Mouse (Mus musculus): ENCODE data around the gene Wdr20.

Gene Wdr20

DNA sequence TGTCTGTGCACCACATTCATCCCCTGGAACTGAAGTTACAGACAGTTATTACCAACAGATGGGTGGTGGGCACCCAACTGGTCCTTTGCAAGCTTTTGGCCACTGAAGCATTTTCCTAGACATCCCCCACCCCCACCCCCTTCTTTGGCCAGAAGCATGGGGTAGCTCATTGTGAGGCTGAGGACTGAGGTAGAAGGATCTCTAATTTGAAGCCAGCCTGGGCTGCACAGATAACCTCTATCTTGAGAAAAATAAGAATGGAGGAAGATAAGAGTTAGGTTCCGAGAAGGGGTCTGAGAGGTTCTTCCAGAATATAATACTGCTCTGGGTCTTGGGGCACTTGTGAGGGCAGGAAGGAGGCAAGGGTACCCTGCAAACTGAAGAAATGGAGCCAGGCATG lies 44.5 kb downstream of the Wdr20 start:
- DNase-seq: no peak

DNA sequence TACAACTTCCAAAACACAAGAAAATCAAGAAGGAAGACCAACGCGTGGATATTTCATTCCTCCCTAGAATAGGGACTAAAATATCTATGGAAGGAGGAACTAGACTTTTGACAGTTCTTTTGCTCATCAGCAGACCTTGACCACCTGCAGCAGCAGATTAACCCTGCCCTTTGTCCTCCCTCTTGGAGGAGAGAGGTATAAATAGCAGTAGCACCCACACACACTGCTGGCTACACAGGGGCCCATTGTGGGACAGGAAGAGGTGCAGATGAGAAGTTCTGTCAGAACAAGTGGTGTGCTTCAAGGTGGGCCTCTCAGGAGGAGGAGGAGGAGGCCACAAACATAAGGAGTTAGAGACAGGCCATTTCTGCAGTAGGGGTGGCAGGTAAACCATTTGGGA lies 46.5 kb downstream of the Wdr20 start:
- DNase-seq: no peak

- DNase-seq: no peak
Measured at GRCm38 (mm10) chr12:110786243-110786642, 48.5 kb downstream of the Wdr20 start.

GRCm38 (mm10) chr12:110790580-110790979 lies 52.8 kb downstream of the Wdr20 start:
- no peak for DNase-seq

DNA sequence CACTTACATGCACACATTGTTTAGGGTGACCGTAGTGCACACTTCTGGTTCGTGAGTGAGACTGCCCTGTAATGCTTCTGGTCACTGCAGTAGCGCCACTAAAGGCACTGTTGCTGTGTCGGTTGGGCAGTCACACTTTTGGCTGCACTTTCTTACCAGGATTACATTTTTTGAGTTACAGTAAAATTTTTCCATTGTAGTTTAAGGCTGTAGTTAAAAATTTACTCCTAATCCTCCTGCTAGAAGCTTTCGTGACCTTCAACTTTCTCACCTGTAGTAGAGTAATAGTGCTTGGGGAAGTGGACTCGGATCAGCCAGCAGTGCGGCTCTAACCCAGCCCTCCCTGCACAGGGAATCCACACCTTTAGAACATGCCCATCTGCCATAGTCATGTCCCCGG lies 53.3 kb downstream of the Wdr20 start:
- DNase-seq: no peak

GRCm38 (mm10) chr12:110795035-110795434 lies 57.3 kb downstream of the Wdr20 start:
- no peak for DNase-seq

GRCm38 (mm10) chr12:110796748-110797147 lies 59.0 kb downstream of the Wdr20 start:
- no peak for DNase-seq

DNA sequence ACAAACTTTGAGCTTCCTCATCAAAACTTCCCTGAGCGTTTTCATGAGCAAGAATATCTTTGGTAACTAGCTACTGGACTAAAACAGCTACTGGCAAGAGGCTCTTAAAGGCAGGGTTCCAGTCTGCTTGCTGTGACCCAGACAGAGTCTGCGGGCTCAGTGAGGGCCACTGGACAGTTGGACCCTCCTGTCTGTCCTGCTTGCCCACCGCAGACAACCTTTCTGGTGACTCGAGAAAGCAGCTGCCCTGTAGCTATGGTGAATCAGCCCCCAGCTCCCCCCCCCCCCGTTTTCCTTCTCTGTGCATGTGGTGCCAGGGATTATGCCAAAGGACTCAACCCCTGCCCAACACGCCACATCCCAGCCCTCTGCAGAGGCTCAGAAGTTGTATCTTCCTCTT lies 59.5 kb downstream of the Wdr20 start:
- DNase-seq: no peak

DNA sequence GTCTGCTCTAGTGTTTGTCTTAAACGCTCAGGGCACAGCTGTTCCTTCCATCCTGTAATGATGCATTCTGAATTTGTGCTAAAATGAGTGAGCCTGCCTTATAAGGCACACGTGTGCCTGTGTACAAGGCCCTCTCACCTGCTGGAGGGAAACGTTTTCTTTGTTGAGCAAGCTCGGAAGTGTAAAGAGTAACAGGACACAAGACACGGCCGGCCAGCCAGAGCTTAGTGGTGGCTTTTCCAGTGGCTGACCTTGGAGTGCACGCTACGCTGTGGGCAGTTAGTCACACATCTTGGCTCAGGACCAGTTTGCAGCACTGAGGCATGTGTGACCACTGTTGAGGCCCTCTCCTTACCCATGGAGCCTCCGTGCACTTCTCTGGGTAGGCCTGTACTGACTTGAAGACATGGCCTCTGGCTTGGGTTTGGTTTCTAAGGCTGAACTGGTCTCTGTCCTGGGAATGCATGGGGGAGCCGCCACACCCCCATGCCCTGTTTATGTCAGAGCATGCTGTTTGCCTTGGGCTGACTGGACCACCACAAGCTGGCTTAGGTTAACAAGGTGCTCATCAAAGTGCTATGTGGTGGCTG lies 60.2 kb downstream of the Wdr20 start:
- no peak for DNase-seq

DNA sequence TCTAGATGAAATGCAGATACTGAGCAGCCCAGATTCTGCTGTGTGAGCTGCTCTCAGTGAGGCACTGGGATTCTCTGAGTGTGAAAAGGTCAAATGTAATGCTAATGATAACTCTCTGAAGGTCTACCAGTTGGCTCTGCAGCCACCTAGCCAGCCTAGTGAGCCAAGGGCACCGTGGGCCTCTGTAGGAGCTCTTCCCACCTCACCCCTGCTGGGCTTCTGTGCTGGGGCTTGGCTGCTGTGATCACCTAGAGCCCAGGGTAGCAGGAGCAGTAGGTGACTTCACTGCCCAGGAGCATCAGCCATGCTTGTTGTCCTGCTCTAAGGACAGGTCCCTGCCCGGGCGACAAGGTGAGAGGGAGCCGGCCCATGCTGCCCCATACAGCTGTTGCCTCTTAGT lies 61.5 kb downstream of the Wdr20 start:
- no peak for DNase-seq

- no peak for DNase-seq
Measured at GRCm38 (mm10) chr12:110801876-110802464, 64.2 kb downstream of the Wdr20 start.

- no peak for DNase-seq
Measured at GRCm38 (mm10) chr12:110802674-110803297, 65.0 kb downstream of the Wdr20 start.

GRCm38 (mm10) chr12:110804261-110804660 lies 66.5 kb downstream of the Wdr20 start:
- DNase-seq: no peak

DNA sequence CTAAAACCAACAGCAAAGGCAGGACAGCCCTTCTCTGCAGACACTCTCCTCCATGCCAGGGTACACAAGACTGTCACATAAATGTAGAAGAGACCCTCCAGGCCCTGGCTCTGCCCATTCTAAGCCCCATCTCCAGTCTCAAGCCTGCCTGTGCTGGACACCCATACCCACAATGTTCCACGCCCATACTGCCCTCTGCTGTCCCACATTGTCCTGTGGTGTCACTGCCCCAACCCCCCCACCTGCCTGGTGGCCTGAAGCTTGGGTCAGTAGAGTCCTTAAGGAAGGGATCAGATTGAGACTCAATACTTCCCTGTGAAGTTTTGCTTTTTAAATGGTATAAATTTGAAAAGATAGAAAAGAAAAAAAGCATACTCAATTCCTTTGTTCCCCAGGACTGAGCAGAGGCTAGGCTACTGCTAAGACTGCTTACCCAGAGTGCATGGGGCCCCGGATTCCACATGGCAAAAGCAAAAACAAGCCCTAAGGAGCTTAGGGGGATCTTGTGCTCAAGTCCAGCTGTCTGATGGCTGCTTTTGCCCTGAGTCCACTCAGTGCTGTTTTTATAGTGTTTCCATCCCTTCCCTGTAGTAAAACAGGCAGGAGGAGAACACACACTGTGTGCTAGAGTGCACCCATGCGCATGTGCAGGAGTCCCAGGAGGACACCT lies 68.7 kb downstream of the Wdr20 start:
- no peak for DNase-seq

DNA sequence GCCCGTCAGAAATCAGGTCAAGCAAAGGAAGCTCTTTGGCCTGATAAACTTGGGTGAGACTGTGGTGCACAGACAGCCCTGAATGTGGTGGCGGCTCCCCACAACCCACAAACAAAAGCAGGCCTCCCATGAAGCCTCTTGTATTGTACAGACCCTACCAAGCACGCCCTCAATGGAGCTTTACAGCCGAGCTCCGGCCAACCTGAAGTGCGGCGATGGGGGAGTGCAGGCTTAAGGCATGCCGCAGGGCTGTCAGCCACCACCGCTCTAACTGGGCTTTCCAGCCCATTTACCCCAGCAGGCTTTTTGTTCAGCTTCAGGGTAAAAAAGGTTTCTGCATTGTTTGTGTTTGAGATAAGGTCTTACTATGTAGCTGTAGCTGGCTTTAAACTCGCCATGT lies 70.7 kb downstream of the Wdr20 start:
- DNase-seq: no peak

DNA sequence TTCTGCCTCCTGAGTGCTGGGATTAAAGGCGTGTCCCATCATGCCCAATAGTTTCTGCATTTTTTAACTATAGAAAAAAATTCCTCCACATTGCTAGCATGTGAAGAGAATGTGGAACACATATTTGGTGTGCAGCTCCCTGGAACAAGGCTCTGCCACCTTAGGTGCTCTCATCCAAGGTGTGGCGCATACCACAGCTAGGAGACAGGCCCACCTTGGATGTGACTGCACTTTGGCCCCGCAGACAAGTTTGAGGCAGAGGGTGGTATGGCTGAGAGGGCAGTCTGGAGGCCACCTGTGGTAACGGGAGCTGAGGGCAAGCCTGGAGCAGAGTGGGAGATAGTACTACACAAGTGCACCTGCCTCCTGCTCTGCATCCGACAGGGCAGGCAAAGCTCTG lies 71.1 kb downstream of the Wdr20 start:
- DNase-seq: no peak

- DNase-seq: no peak
Measured at GRCm38 (mm10) chr12:110813132-110813531, 75.4 kb downstream of the Wdr20 start.

- no peak for DNase-seq
Measured at GRCm38 (mm10) chr12:110813624-110814023, 75.9 kb downstream of the Wdr20 start.

DNA sequence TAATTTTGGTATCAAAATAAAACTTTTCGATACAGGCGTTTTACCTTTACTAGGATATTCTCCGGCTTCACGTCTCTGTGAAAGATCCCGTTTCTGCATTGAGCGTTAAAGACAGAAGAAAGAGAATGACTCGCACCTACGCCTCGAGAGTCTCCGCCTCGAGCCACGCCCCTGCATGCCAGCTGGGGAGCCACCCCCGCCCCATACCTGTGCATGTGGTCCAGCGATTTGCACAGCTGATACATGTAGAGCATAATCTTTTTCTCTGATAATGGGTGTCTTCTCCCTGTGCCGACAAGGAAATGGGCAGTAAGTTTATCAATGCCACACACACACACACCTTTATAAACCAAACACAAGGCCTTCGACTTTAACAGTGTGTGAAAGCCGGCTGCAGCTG lies 77.2 kb downstream of the Wdr20 start:
- no peak for DNase-seq

DNA sequence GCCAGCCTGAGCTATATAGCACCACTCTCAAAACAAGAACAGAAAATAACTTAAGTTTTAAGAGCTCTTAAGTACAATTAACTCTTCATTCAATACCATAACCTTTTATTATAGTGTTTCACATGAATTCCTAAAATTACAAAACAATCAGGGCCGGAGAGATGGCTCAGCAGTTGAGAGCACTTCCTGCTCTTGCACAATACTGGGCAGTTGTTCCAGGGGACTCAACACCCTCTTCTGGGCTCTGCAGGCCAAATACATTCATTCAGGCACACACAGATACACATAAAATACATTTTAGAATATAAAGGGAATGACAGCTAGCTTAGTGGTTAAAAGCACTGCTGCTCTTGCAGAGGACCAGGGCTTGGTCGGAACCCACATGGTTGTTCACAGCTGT lies 79.1 kb downstream of the Wdr20 start:
- no peak for DNase-seq

GRCm38 (mm10) chr12:110819367-110819766 lies 81.6 kb downstream of the Wdr20 start:
- DNase-seq: no peak

- DNase-seq: no peak
Measured at GRCm38 (mm10) chr12:110821787-110822186, 84.0 kb downstream of the Wdr20 start.

DNA sequence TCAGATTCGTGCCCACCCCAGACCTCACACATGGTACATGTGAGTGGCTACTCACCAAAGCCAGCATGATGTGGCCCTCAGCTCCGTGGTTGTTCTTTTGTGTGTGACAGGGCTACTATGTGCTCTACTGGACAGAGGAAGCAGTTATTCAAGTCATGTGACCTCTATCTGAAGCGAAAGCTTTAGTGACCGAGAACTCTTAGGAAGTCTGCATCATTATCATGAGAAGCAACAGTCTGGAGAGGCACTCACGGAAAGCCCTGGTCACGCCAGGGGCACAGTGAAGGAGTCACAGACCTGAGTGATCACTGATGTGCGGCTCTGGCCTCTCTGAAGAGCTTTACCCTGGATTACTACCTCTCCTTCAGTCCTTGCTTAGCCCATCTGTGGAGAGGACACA lies 84.6 kb downstream of the Wdr20 start:
- DNase-seq: no peak

GRCm38 (mm10) chr12:110828908-110829307 lies 91.2 kb downstream of the Wdr20 start:
- no peak for DNase-seq
